Mouse (Mus musculus) testis, adult 2 months (tissue): ENCODE results near the gene Fam166a.

ENCODE experiments used
- CTCF ChIP-seq: fragments of 200-500 bp; IDR thresholded peaks from 2 replicates; pipeline ENCODE4 v1.5.1; 2012; ENCODE audit warnings: low read depth, mild to moderate bottlenecking, inconsistent platforms, low read length, moderate library complexity; ENCODE audit not compliant: control insufficient read depth, insufficient read depth, insufficient replicate concordance
- POLR2A ChIP-seq: fragments of 200-500 bp; IDR thresholded peaks from 2 replicates; pipeline ENCODE4 v1.6.1; 2012; ENCODE audit warnings: low read depth, mild to moderate bottlenecking, inconsistent platforms, low read length, moderate library complexity; ENCODE audit not compliant: control insufficient read depth

DNA sequence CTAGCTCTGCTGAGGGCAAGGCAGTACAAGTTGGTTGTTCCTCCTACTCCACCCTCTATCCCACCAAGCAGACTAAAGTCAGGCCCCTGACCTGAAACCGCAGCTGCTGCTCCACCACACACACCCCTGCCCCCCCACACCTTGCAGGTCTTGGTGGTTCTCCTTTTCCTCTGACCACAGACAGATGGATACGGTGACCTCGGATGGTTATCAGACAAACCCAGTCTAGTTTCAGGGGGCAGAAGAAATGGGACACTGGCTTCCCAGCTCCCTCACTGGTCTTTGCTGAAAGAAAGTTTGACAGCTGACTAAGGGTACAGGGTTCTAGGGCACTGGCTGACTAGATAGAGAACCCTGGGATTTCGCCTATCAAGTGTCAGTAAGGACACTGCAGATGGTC lies 14.9 kb downstream of the Fam166a start:
- TF ChIP-seq CTCF (no peak), POLR2A (no peak)
